Mouse (Mus musculus) fibroblast of lung, adult 2 months (primary cell): ENCODE data around the gene Sh2d5.

Experiments
- DNase-seq: peaks from one replicate; pipeline ENCODE4 v3.0.0-alpha.2; 2011; ENCODE audit warnings: low read depth

The Sh2d5 gene

GRCm38 (mm10) chr4:138259482-138259881 lies 9.3 kb downstream of the Sh2d5 start:
- no peak for DNase-seq

- DNase-seq, result no peak
Measured at GRCm38 (mm10) chr4:138261843-138262681, 11.9 kb downstream of the Sh2d5 start.

GRCm38 (mm10) chr4:138267869-138268268 lies 17.7 kb downstream of the Sh2d5 start:
- no peak for DNase-seq

GRCm38 (mm10) chr4:138272011-138272997 lies 22.1 kb downstream of the Sh2d5 start:
- DNase-seq, result no peak

GRCm38 (mm10) chr4:138278346-138278745 lies 28.1 kb downstream of the Sh2d5 start:
- DNase-seq, result no peak

- peak; percentile 58 for DNase-seq
Measured at GRCm38 (mm10) chr4:138282834-138283233, 32.6 kb downstream of the Sh2d5 start.

GRCm38 (mm10) chr4:138286411-138286810 lies 36.2 kb downstream of the Sh2d5 start:
- no peak for DNase-seq

- DNase-seq, result no peak
Measured at GRCm38 (mm10) chr4:138288691-138289090, 38.5 kb downstream of the Sh2d5 start.

GRCm38 (mm10) chr4:138292028-138292427 lies 41.8 kb downstream of the Sh2d5 start:
- DNase-seq, result no peak

GRCm38 (mm10) chr4:138293261-138293948 lies 43.2 kb downstream of the Sh2d5 start:
- DNase-seq, result no peak

- DNase-seq, result no peak
Measured at GRCm38 (mm10) chr4:138293949-138294550, 43.8 kb downstream of the Sh2d5 start.

GRCm38 (mm10) chr4:138301271-138301780 lies 51.1 kb downstream of the Sh2d5 start:
- DNase-seq, result no peak

- no peak for DNase-seq
Measured at GRCm38 (mm10) chr4:138303011-138303410, 52.8 kb downstream of the Sh2d5 start.

GRCm38 (mm10) chr4:138303742-138304141 lies 53.5 kb downstream of the Sh2d5 start:
- no peak for DNase-seq

GRCm38 (mm10) chr4:138304340-138305104 lies 54.3 kb downstream of the Sh2d5 start, which contains the start of gene Ddost:
Ddost (plus strand) TSS chr4:138304730.
- DNase-seq, result peak; percentile 96

- DNase-seq, result no peak
Measured at GRCm38 (mm10) chr4:138307025-138307424, 56.8 kb downstream of the Sh2d5 start.

- no peak for DNase-seq
Measured at GRCm38 (mm10) chr4:138307739-138308138, 57.5 kb downstream of the Sh2d5 start.

- no peak for DNase-seq
Measured at GRCm38 (mm10) chr4:138310311-138310910, 60.2 kb downstream of the Sh2d5 start.
